Mouse (Mus musculus): Measurements from ENCODE around the gene Neu2. TPM values are rescaled to one million over a fixed set of nuclear protein-coding genes. Genes with fewer than 3 reads are reported as not detected.

Gene Neu2
- polyA plus RNA-seq, 1 experiment from 2014 or later: not detected

DNA sequence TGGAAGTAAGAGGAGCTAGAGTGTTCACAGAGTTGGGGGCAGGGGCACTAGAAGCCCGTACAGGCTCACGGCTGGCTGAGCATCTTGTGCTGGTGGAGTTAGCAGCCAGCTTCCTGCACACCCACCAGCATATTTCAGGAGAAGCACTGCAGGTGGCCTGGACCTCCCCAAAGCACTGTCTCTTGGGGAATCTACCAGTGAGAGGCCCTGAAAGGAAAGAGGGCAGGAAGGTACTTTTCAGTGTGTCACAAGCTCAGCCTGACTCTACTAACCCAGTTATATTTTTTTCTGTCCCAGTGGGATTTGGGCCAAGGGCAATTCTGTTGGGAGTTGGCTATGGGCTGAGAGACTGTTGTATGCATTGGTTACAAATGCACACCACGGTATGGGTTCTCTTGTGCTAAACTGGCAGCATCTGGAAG lies 112.2 kb downstream of the Neu2 start:
- H3K36me3 ChIP-seq (replicated peaks): no peaks in the 10 kb centered on the region
- H3K9me3 ChIP-seq: no peaks in the 10 kb centered on the region
- ATAC-seq (ENCODE audit: low FRiP score): no peak
- WGBS: 69% methylated on average over 3 of the region's 3 CpGs
- H3K27ac ChIP-seq: no peak overlapping the region
- H3K4me1 ChIP-seq: no peaks in the 10 kb centered on the region
- no peak overlapping the region for H3K4me2 ChIP-seq
- no peak overlapping the region for H3K9ac ChIP-seq
- no peak overlapping the region for H3K4me3 ChIP-seq (replicated peaks)
- no peaks in the 10 kb centered on the region for H3K27me3 ChIP-seq

DNA sequence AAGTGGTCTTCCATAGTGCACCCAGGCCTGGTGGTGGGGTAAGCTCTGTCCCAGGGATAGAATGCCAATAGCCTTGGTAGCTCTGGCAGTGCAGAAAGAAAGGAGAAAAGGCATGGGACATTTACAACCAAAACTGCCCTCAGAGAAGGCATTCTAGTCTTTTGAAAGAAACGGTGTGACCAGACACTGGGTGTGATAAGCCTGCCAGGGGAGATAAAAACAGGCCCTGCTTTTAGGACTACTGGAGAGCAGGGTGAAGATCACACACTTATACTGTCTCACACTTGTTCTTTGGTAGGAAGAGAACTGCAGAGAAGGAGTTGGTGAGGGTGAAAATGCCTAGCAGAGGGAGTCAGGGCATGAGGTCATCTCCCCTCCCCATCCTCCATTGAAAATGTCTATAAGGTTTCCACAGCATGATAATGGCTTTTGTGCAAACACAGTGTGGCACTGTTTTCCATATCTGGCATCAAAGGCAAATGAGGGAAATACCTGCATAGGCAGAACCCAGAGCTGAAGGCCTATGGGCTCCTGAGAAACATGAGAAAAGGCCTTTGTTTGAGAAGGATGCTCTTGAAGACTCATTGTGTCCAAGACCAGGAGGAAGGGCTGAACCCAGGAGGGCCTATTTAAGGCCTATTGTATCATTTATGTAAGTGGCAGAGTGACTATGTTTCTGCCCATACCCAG lies 114.4 kb downstream of the Neu2 start:
- no peak overlapping the region for H3K4me3 ChIP-seq (replicated peaks)
- H3K9ac ChIP-seq: no peak overlapping the region
- no peaks in the 10 kb centered on the region for H3K9me3 ChIP-seq
- no peaks in the 10 kb centered on the region for H3K36me3 ChIP-seq (replicated peaks)
- ATAC-seq (ENCODE audit: low FRiP score): no peak
- 85% methylated on average over 1 of the region's 1 CpGs for WGBS
- no peak overlapping the region for H3K27ac ChIP-seq
- H3K4me2 ChIP-seq: no peak overlapping the region
- H3K27me3 ChIP-seq: no peaks in the 10 kb centered on the region
- no peaks in the 10 kb centered on the region for H3K4me1 ChIP-seq

DNA sequence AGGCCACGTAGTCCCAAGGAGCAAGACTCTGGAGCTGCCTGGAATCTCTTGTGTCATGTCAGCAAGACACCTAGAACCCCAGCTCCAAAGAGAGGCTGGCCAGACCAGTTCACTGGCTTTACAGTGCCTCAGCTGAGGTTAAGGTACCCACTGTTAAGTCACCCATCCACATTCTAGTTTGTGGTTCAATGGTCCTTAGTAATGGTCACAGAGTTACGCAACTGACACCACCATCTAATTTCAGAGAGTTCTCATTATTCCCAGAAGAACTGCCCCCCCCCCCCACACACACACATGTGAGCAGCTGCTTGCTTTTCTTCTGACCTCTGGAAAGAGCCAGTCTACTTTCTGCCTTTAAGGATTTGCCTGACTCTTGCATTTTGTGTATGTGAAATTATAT lies 115.1 kb downstream of the Neu2 start:
- no peak overlapping the region for H3K9ac ChIP-seq
- no peak overlapping the region for H3K4me2 ChIP-seq
- no peaks in the 10 kb centered on the region for H3K9me3 ChIP-seq
- no peak for ATAC-seq (ENCODE audit: low FRiP score)
- no peak overlapping the region for H3K4me3 ChIP-seq (replicated peaks)
- no peaks in the 10 kb centered on the region for H3K27me3 ChIP-seq
- no peak overlapping the region for H3K27ac ChIP-seq
- no peaks in the 10 kb centered on the region for H3K36me3 ChIP-seq (replicated peaks)
- 89% methylated on average over 2 of the region's 2 CpGs for WGBS
- H3K4me1 ChIP-seq: no peaks in the 10 kb centered on the region

DNA sequence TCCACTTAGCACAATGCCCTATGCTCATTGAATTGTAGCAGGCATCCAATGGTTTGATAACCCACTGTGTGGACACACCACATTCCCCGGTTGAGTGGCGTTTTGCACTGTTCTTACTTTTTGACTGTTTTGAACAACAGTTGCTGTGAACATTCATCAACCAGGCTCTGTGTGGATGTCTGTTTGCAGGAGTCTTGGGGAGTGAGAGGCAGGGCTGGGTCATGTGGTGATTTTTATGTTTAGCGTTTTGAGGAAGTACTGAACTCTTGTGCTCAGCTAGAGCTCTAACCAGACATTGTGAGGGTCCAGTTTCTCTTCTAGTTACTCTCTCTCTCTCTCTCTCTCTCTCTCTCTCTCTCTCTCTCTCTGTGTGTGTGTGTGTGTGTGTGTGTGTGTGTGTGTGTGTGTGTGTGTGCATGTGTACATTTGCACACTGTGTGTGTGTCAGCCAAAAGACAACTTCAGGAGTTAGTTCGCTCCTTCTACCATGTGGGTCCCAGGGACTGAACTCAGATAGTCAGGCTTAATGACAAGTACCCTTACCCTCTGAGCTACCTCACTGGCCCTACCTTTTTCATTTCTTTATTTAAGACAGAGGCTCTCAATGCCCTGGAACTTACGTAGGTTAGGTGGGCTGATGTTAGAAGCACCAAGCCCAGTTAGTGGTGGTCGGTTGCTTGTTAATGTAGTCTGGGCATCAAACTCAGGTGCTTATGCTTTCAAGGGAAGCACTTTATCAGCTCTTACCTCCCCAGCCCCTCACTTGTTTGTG lies 115.8 kb downstream of the Neu2 start:
- 83% methylated on average over 6 of the region's 6 CpGs for WGBS
- Histone ChIP-seq H3K36me3 (replicated peaks) (no peaks in the 10 kb centered on the region), H3K9me3 (no peaks in the 10 kb centered on the region), H3K4me2 (no peak overlapping the region), H3K4me3 (replicated peaks) (no peak overlapping the region), H3K27me3 (no peaks in the 10 kb centered on the region), H3K9ac (no peak overlapping the region), H3K4me1 (no peaks in the 10 kb centered on the region), H3K27ac (no peak overlapping the region)
- ATAC-seq (ENCODE audit: low FRiP score): no peak

DNA sequence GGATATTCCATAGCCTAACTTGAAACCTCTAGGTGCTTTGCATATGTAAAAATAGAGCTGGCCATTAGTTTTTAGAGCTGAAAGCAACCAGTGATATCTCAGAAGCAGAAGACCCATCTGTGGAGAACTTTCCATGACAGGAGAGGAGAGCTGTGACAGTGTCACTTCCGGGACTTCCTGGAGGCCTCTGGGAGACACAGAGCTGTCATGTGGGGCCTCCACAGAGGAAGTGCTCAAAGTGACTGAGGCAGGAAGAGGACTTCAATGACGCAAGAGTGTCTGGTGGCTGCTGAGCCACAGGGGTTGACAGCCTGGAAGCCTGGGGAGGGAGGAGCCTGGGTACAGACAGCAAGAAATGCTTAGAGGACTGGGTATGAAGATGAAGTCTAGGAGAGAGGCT lies 116.7 kb downstream of the Neu2 start:
- Histone ChIP-seq H3K4me1 (no peaks in the 10 kb centered on the region), H3K27ac (no peak overlapping the region), H3K9me3 (no peaks in the 10 kb centered on the region), H3K4me3 (replicated peaks) (no peak overlapping the region), H3K27me3 (no peaks in the 10 kb centered on the region), H3K9ac (no peak overlapping the region), H3K36me3 (replicated peaks) (no peaks in the 10 kb centered on the region), H3K4me2 (no peak overlapping the region)
- 75% methylated on average over 2 of the region's 2 CpGs for WGBS
- no peak for ATAC-seq (ENCODE audit: low FRiP score)

DNA sequence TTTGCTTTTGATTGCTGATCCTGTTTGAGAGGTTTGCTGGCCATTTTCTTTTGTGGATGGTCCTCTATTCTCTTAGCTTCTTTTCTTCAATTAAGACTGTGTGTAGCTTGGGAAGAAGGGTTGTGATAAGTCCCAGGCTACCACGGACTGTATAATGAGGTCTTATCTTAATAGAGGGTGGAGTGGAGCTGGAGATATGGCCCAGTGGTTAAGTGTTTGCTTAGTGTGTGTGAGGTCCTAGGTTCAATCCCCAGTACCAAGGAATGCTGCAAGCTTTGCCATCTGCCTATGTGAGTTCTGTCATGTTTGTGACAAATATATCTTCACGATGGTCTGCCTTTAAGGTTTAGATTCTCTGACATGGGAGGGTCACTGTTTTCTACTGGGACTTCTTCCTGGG lies 118.4 kb downstream of the Neu2 start:
- WGBS: 77% methylated on average over 2 of the region's 2 CpGs
- no peak for ATAC-seq (ENCODE audit: low FRiP score)
- Histone ChIP-seq H3K9me3 (no peaks in the 10 kb centered on the region), H3K27ac (no peak overlapping the region), H3K4me3 (replicated peaks) (no peak overlapping the region), H3K4me1 (no peaks in the 10 kb centered on the region), H3K9ac (no peak overlapping the region), H3K27me3 (no peaks in the 10 kb centered on the region), H3K4me2 (no peak overlapping the region), H3K36me3 (replicated peaks) (no peaks in the 10 kb centered on the region)

DNA sequence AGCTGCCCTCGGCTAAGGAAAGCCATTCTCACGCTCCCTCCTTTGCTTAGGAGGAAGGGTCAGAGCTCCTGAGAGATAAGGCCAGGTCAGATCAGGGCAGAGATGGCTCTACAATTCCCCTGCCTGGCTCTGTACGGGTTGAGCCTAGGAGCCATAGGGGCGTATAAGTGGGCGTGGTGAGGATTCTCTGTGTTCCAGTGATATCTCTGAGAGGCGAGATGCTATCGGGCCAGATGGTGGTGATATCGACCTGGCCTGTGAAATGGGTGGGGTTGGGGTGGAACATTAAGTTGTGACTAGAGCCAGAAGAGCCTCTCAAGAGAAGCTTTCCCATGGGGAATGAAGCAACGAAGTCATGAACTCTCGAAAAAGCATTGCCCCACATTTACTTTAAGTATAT lies 121.9 kb downstream of the Neu2 start:
- H3K36me3 ChIP-seq (replicated peaks): no peaks in the 10 kb centered on the region
- 84% methylated on average over 10 of the region's 10 CpGs for WGBS
- H3K9ac ChIP-seq: no peak overlapping the region
- H3K4me3 ChIP-seq (replicated peaks): no peak overlapping the region
- H3K27ac ChIP-seq: no peak overlapping the region
- no peaks in the 10 kb centered on the region for H3K4me1 ChIP-seq
- H3K4me2 ChIP-seq: no peak overlapping the region
- no peak for ATAC-seq (ENCODE audit: low FRiP score)
- H3K27me3 ChIP-seq: no peaks in the 10 kb centered on the region
- no peaks in the 10 kb centered on the region for H3K9me3 ChIP-seq

DNA sequence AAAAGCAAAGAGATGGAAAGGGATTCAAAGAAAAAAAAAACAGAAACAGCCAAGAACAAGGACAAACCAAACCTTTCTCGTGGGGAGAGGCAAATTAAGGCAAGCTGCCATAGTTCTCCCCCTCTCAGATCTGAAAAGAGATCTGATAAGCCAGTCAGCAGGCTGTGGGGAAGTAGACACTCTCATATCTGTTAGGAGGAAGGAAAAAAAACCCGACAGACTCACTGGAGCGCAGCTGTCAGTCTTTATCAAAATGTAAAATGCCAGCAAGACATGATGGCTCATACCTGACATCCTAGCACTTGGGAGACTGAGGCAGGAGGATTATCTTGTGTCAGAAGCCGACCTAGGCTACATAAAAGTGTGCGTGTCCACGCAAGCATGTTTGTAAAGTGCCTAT lies 122.5 kb downstream of the Neu2 start:
- no peak overlapping the region for H3K27ac ChIP-seq
- no peaks in the 10 kb centered on the region for H3K4me1 ChIP-seq
- H3K4me3 ChIP-seq (replicated peaks): no peak overlapping the region
- H3K9ac ChIP-seq: no peak overlapping the region
- H3K9me3 ChIP-seq: no peaks in the 10 kb centered on the region
- no peak for ATAC-seq (ENCODE audit: low FRiP score)
- H3K36me3 ChIP-seq (replicated peaks): no peaks in the 10 kb centered on the region
- 82% methylated on average over 6 of the region's 6 CpGs for WGBS
- H3K4me2 ChIP-seq: no peak overlapping the region
- no peaks in the 10 kb centered on the region for H3K27me3 ChIP-seq

DNA sequence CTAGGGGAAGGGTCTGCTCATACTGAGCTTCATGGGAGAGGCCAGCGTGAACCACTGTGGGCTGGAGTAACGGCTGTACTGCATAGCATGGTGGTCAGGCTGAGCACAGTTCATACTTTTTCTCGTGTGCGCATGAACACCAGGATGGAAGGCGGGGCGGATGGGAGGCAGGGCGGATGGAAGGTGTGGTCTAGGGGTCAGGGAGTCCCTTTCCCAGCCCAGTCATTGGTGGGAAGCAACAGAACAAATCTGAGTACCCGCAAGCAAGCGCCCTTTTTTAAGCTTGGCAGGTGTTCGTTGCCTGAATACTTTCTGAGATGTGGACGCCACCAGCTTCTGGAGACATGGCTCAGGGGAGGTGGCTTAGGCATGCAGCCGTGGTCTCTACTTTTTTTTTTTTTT lies 127.0 kb downstream of the Neu2 start:
- ATAC-seq (ENCODE audit: low FRiP score): no peak
- WGBS: 91% methylated on average over 12 of the region's 12 CpGs
- Histone ChIP-seq H3K36me3 (replicated peaks) (no peaks in the 10 kb centered on the region), H3K27ac (no peak overlapping the region), H3K4me3 (replicated peaks) (no peak overlapping the region), H3K9ac (no peak overlapping the region), H3K4me1 (no peaks in the 10 kb centered on the region), H3K4me2 (no peak overlapping the region), H3K27me3 (no peaks in the 10 kb centered on the region), H3K9me3 (no peaks in the 10 kb centered on the region)

DNA sequence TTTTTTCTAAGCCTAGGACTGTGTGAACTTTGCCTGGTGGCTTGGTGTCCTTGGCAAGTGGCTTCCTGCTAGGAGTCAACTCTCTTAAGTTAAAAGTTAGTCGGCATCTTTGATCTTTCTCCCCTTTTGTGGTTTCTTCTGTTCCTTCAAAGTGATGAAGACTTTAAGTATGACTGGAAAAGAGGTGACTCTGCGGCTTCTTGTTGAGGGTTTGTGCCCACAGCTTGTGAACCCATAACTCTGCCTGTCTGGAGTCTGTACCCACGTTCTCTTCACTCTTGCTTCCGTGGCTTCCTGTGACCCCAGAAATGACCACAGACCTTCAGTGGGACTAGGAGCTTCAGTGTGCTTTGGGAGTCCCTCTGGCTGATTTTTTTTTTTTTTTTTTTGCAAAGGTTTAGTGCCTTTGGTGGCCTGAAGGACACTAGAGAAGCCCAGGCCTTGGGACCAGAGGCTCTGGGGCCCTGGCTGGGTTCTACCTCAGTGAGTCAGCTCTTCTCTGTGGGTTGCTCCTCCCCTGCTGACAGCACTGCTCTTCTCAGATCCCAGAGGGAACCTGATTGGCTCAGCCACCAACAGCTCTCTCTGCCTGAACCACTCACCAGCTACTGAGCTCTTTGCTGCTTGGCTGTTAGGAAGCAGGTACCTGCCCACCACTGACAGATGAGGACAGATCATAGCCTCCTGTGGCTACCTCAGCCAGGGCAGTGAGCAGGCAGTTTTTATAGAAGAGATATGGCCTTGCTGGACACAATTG lies 127.6 kb downstream of the Neu2 start:
- H3K9ac ChIP-seq: no peak overlapping the region
- H3K4me2 ChIP-seq: no peak overlapping the region
- no peak for ATAC-seq (ENCODE audit: low FRiP score)
- 91% methylated on average over 4 of the region's 4 CpGs for WGBS
- no peaks in the 10 kb centered on the region for H3K36me3 ChIP-seq (replicated peaks)
- no peaks in the 10 kb centered on the region for H3K27me3 ChIP-seq
- H3K9me3 ChIP-seq: no peaks in the 10 kb centered on the region
- no peak overlapping the region for H3K27ac ChIP-seq
- H3K4me1 ChIP-seq: no peaks in the 10 kb centered on the region
- no peak overlapping the region for H3K4me3 ChIP-seq (replicated peaks)

DNA sequence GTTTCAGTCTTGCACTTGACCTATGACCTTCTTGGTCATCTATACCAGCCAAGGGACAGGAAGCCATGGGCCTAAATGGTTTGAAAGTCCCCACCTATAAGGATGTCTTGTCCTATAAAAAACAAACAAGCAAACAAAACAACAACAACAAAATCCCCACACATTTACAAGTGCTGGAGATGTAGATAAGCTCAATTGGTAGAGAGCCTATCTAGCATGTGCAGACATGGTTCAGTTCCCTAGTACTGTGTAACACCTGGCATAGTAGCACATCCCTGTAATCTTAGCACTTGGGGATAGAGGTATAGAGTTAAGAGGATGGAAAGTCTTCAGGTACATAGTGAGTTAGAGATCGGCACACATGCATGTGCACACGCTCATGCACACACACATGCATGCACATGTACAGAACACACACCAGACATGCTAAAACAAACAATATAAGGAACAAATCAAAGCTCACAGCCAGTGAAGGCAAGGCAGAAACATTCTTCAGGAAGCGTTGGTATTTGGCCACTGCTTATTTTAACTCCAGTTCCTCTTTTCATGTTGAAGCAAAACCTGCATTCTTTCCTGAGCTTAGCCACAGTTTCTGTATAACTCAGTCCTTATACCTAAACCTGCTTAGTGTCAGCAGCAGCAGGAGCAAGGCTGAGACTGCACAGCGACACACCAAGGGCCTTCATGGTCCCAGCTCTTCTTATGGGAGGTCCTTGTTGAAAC lies 128.3 kb downstream of the Neu2 start:
- Histone ChIP-seq H3K36me3 (replicated peaks) (no peaks in the 10 kb centered on the region), H3K27ac (no peak overlapping the region), H3K4me1 (no peaks in the 10 kb centered on the region), H3K9me3 (no peaks in the 10 kb centered on the region), H3K9ac (no peak overlapping the region), H3K4me2 (no peak overlapping the region), H3K27me3 (no peaks in the 10 kb centered on the region), H3K4me3 (replicated peaks) (no peak overlapping the region)
- ATAC-seq (ENCODE audit: low FRiP score): no peak
- WGBS: 91% methylated on average over 4 of the region's 4 CpGs

DNA sequence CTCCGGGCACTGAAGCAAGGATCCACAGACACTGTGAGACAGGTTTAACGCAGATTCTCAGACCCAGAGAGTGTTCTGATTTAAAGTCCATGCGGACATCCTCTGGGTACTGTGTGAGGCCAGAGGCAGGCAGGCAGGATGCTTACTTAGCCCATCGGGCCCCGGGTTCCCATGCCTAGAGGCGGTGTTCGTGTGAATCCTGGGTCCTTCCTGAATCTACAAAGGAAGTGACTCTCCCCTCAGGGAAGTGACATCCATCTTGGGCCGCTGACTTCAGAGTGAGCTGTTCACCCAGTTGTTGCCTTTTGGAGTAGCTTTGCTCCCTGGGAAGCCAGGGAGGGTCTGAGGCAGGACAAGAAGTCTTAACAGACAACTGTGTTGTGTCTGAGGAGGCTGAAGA lies 130.0 kb downstream of the Neu2 start:
- ATAC-seq (ENCODE audit: low FRiP score): no peak
- WGBS: 86% methylated on average over 8 of the region's 8 CpGs
- Histone ChIP-seq H3K27ac (no peak overlapping the region; the same call in 1 of the 2 replicates), H3K36me3 (replicated peaks) (no peaks in the 10 kb centered on the region), H3K9me3 (no peaks in the 10 kb centered on the region), H3K27me3 (no peaks in the 10 kb centered on the region), H3K9ac (no peak overlapping the region), H3K4me2 (no peak overlapping the region), H3K4me1 (no peaks in the 10 kb centered on the region), H3K4me3 (replicated peaks) (no peak overlapping the region)

All from forebrain, embryonic 12.5 days (tissue).